Mouse (Mus musculus) C2C12 (cell line): ENCODE results near the gene Pdgfc. TPM values are rescaled to one million over a fixed set of nuclear protein-coding genes. Genes with fewer than 3 reads are reported as not detected.

Experiments
- H3K27me3 ChIP-seq: one replicate; pipeline ENCODE4 v1.6.1; 2011; ENCODE audit not compliant: control insufficient read depth, insufficient read depth, insufficient read length
- H3K36me3 ChIP-seq: one replicate; pipeline ENCODE4 v1.6.1; 2011; ENCODE audit not compliant: control insufficient read depth, insufficient read depth
- H3K4me3 ChIP-seq: one replicate; pipeline ENCODE4 v1.5.1; 2011; ENCODE audit warnings: mild to moderate bottlenecking, control low read depth; ENCODE audit not compliant: poor library complexity, insufficient read depth, severe bottlenecking
- H3K79me2 ChIP-seq: one replicate; pipeline ENCODE4 v1.6.1; 2011; ENCODE audit not compliant: control insufficient read depth, insufficient read depth
- H3K79me3 ChIP-seq: one replicate; pipeline ENCODE4 v1.6.1; 2011; ENCODE audit warnings: low read depth, control low read depth
- H3ac ChIP-seq: one replicate; pipeline ENCODE3; 2011; ENCODE audit warnings: low read depth; ENCODE audit not compliant: control insufficient read depth, insufficient read length
- CEBPB ChIP-seq: IDR thresholded peaks from one replicate; pipeline ENCODE4 v1.6.1; 2011; ENCODE audit warnings: low read depth, mild to moderate bottlenecking, control low read depth, moderate library complexity
- CTCF ChIP-seq: IDR thresholded peaks from one replicate; pipeline ENCODE4 v1.5.1; 2011; ENCODE audit not compliant: control insufficient read depth, insufficient read depth, insufficient read length
- FOSL1 ChIP-seq: IDR thresholded peaks from one replicate; pipeline ENCODE4 v1.8.0; 2011; ENCODE audit warnings: mild to moderate bottlenecking, low read length; ENCODE audit not compliant: poor library complexity, insufficient read depth, severe bottlenecking
- MAX ChIP-seq: IDR thresholded peaks from one replicate; pipeline ENCODE4 v1.6.1; 2011; ENCODE audit warnings: mild to moderate bottlenecking, control low read depth
- MYOD1 ChIP-seq: IDR thresholded peaks from one replicate; pipeline ENCODE4 v1.6.1; 2011; ENCODE audit warnings: low read depth; ENCODE audit not compliant: control insufficient read depth, insufficient read length
- MYOG ChIP-seq: IDR thresholded peaks from one replicate; pipeline ENCODE4 v1.6.1; 2011; ENCODE audit not compliant: control insufficient read depth, insufficient read length; ENCODE audit errors: extremely low read depth
- USF1 ChIP-seq: IDR thresholded peaks from one replicate; pipeline ENCODE4 v1.6.1; 2011; ENCODE audit warnings: low read depth, mild to moderate bottlenecking, control low read depth, moderate library complexity
- polyA plus RNA-seq: library from polyadenylated mRNA; unstranded; fragments of >200 nt; fragmentation: generic; extraction: Trizol; gene quantifications from one replicate; pipeline ENCODE4 v1.2.1, GENCODE M21; 2012; ENCODE audit warnings: missing spikeins

Gene Pdgfc
- polyA plus RNA-seq, 1 experiment = 13.3 TPM

DNA sequence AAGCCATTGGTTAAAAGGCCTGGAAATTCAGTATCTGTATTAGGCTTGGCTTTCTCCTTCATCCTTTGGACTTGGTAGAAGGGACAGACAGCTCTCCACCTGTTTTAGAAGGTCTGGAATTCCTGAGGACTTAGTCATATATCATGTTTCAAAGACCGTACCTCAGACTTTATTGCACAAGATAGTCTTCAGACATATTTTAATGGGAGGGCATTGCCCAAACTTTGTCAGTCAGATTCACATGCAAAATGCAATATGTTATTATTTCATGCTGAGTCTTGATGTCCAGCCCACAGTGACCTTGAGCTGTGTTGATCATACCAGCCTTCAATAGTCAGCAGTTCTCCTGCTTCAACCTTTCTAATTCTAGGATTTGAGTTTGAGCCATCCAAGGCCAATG, 64.9 kb downstream of the Pdgfc start:
- Histone ChIP-seq H3K79me2 (peaks cover 74% of the 10 kb centered on the region), H3K79me3 (peaks cover 14% of the 10 kb centered on the region), H3ac (no peak overlapping the region), H3K4me3 (no peak overlapping the region), H3K36me3 (no peaks in the 10 kb centered on the region), H3K27me3 (no peaks in the 10 kb centered on the region)
- peak; percentile 90 for TF ChIP-seq CEBPB
- no peak for TF ChIP-seq FOSL1

DNA sequence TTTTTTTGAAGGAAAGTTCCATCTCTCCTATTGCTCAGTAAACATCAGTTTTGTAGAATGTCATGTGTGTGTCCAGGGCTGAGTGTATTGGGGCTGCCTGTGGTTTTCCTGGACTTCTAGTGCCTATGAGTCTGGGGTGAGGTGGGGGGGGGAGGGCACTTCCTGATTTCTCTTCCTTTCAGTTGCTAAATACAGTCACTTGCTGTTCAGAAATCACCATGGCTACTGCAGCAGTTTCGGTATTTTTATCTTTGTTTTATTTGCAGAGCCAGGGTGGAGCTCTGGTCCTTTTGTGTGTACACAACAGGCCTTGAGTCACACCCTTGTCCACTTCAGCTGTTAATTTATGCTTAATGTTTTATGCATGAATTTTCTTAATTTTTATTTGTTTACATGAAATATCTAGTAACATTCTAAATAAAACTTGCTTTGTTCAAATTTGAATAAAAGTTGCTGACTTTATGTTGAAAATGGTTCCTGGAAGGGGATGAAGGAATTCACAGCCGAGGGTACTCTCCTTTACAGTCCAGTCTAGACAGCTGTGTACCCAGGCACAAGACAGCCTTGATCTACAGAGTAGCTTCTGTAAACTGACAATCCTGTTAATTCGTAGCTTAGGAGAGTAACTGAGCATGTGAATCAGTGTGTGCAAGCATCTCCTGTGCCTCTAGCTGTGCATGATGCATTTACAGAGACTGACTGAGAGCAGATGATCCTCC, 66.1 kb downstream of the Pdgfc start:
- TF ChIP-seq CEBPB (no peak), FOSL1 (no peak), USF1 (no peak), MYOG (no peak), MAX (no peak), CTCF (no peak), MYOD1 (no peak)
- Histone ChIP-seq H3ac (no peak overlapping the region), H3K27me3 (no peaks in the 10 kb centered on the region), H3K4me3 (no peak overlapping the region), H3K36me3 (no peaks in the 10 kb centered on the region), H3K79me3 (peaks cover 15% of the 10 kb centered on the region), H3K79me2 (peaks cover 77% of the 10 kb centered on the region)

DNA sequence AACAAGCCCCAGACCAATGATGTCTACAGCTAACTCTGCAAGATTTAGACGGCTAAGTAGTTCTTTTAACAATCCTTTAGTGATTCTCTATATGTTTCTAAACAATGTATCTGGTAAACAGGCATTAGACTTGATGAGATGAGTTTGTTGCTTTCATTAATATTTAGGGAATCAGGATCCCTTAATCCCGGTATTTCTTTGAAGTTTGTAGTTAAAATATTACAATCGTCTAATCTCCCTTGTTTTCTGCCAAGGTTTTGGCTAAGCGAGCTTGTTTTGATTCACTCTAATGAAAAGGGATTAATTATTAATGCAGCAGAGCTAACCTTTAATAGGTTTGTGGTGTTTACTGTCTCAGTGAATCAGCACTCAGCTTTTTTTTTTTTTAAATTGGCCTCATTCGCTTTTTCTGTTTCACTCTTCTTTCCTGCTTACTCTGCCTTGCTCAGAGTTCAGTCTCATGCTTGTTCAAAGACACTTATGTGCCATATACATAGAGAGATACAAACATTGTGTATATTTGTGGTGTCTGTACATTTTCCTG, 66.7 kb downstream of the Pdgfc start:
- H3K79me2 ChIP-seq = peaks cover 73% of the 10 kb centered on the region
- no peaks in the 10 kb centered on the region for H3K36me3 ChIP-seq
- no peak overlapping the region for H3ac ChIP-seq
- no peaks in the 10 kb centered on the region for H3K27me3 ChIP-seq
- no peak for TF ChIP-seq MYOD1
- TF ChIP-seq MAX = no peak
- TF ChIP-seq FOSL1 = no peak
- TF ChIP-seq CTCF = no peak
- TF ChIP-seq CEBPB = no peak
- no peak for TF ChIP-seq MYOG
- no peak for TF ChIP-seq USF1
- H3K79me3 ChIP-seq = peaks cover 15% of the 10 kb centered on the region
- H3K4me3 ChIP-seq = no peak overlapping the region

DNA sequence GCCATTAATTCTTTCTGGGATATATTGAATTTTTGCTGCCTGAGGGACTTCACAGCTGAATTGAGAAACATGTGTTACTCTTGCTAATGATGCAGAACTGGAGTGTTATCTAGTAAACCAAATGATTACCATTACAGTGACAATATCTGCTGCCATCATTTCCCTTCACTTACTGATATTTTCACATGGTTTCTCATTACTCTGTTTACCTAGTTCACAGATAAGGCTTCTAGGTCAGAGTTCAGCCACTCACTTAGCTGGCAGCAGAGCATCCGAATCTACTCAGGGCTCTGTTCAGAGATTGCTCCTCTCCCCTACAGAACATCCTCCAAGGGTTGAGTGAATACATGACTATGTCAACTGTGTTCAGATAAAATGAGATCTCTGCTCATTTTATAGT, 71.3 kb downstream of the Pdgfc start:
- Histone ChIP-seq H3K79me2 (peaks cover 64% of the 10 kb centered on the region), H3K79me3 (peaks cover 16% of the 10 kb centered on the region), H3ac (no peak overlapping the region), H3K4me3 (no peak overlapping the region), H3K27me3 (no peaks in the 10 kb centered on the region), H3K36me3 (no peaks in the 10 kb centered on the region)
- TF ChIP-seq MYOG (no peak), CTCF (no peak)

DNA sequence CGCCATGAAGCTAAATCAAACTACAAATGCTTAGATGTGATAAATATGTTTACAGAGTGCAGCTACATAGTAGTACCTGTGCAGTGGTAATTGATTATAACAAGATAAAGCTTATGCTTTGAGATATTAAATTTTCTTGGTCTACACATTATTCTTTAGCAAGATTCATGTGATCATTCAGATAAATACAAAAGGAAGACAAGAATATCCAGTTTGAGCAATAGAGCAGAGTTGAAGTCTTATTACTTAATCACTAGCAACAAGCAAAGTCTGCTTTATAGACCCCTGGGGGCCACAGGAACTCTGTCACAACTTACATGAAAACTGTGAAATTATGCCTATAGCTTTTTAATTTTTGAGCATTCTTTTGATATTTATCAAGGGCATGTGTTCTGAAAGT, 74.8 kb downstream of the Pdgfc start:
- no peaks in the 10 kb centered on the region for H3K27me3 ChIP-seq
- peaks cover 6% of the 10 kb centered on the region for H3K79me3 ChIP-seq
- TF ChIP-seq MYOD1 = no peak
- H3ac ChIP-seq = no peak overlapping the region
- no peak overlapping the region for H3K4me3 ChIP-seq
- H3K79me2 ChIP-seq = peaks cover 48% of the 10 kb centered on the region
- H3K36me3 ChIP-seq = no peaks in the 10 kb centered on the region

DNA sequence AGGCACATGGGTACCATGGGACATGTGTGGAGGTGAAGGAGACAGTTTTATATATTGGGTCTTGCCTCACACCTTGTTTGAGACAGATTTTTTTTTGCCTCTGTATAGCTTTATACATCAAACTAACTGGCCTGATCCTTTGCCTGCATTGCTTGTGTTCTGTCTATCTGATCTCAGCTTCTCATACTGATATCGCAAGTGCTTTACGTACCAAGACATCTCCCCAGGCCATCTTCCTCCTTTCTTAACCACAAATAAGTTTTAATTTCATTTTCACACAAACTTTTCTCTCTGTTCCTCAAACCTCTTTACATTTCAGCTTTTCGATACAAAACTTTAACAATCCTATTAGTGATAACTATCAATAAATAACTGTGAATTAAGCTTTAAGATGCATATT, 76.7 kb downstream of the Pdgfc start:
- Histone ChIP-seq H3ac (no peak overlapping the region), H3K27me3 (no peaks in the 10 kb centered on the region), H3K36me3 (no peaks in the 10 kb centered on the region), H3K79me2 (peaks cover 43% of the 10 kb centered on the region), H3K79me3 (peaks cover 4% of the 10 kb centered on the region), H3K4me3 (no peak overlapping the region)
- no peak for TF ChIP-seq MYOD1
- TF ChIP-seq MAX = no peak
- no peak for TF ChIP-seq USF1
- no peak for TF ChIP-seq MYOG
- no peak for TF ChIP-seq CTCF
- no peak for TF ChIP-seq FOSL1
- no peak for TF ChIP-seq CEBPB
